Mouse (Mus musculus): ENCODE data around the gene Dynlt1a. TPM values are rescaled to one million over a fixed set of nuclear protein-coding genes. Genes with fewer than 3 reads are reported as not detected.
"Not testable (repeated sequence)": the region's sequence is repeated elsewhere in the genome, so short reads cannot be mapped to it uniquely, and the experiment has no call there.

Dynlt1a gene
- polyA plus RNA-seq, 1 experiment from 2014 or later: 3.0 TPM

DNA sequence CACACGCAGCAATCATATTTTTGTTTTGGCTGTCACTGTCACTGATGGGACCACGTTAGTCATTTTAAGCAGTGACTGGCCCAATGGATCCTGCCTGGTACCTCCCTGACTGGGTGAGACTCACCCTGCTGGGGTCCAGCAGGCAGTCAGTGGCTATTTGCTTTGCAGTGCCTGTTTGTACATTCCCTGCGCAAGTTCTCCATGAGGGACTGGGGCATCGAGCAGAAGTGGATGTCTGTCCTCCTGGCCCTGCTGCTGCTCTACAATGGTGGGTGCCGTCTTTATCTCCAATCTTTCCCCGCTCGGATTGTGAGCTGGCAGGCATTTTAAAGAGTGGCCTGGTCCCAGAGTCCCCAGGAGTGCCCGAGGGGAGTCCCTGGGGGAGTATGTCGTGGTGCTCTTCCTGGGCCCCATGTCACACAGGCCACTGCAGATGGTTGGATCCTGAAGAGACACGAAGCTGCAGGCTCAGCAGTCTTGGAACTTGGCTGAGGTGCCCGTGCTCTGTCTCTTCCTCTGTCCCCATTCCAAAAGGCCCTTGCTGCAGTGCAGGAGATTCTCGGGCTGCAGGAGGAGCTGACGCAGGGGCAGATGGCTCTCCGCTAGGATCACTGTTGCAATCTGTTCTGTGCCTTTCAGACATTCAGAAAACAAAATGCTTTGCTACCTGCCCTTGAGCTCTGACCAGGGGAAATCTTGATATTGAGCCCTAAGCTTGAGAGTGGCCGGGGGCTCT lies 20.1 kb downstream of the Dynlt1a start:
- not testable (repeated sequence) for H3K9me3 ChIP-seq (ENCODE audit: low read length); H3K4me1 ChIP-seq (ENCODE audit: insufficient read depth); H3K4me2 ChIP-seq (ENCODE audit: low read depth, low read length); DNase-seq; ATAC-seq; H3K36me3 ChIP-seq (replicated peaks; ENCODE audit: insufficient read depth, low read length); H3K9ac ChIP-seq (replicated peaks); H3K27me3 ChIP-seq (ENCODE audit: insufficient read depth, low read length); H3K4me3 ChIP-seq (ENCODE audit: low read depth, low read length); H3K27ac ChIP-seq (ENCODE audit: low read depth)
- 66% methylated on average over 8 of the region's 15 CpGs for WGBS (ENCODE audit: insufficient replicate concordance)

DNA sequence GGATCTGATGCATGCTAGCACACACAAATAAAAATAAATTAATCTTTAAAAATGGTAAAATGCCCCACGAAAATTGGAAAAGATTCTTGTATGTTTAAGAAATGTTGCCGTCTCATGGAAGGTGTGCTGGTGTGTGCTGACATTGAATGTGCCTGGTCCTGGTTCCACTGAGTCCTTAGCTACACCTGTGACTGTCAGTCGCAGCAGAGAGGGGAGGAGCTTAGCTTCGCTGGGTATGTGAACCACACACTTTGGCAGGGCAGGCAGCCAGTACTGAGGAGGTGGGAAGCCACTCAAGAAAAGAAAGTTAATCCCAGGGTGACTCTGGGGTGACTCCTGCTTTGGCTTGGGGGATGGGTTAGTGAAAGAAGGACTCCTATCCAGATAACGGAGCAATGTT lies 23.4 kb downstream of the Dynlt1a start:
- WGBS (ENCODE audit: insufficient replicate concordance): no CpG with 5 or more reads among the region's 5 CpGs
- H3K36me3 ChIP-seq (replicated peaks; ENCODE audit: insufficient read depth, low read length); H3K4me3 ChIP-seq (ENCODE audit: low read depth, low read length); ATAC-seq; H3K9me3 ChIP-seq (ENCODE audit: low read length); H3K9ac ChIP-seq (replicated peaks); H3K27ac ChIP-seq (ENCODE audit: low read depth); H3K27me3 ChIP-seq (ENCODE audit: insufficient read depth, low read length); DNase-seq; H3K4me1 ChIP-seq (ENCODE audit: insufficient read depth); H3K4me2 ChIP-seq (ENCODE audit: low read depth, low read length): not testable (repeated sequence)

- WGBS (ENCODE audit: insufficient replicate concordance): 88% methylated on average over 9 of the region's 12 CpGs
- not testable (repeated sequence) for H3K4me2 ChIP-seq (ENCODE audit: low read depth, low read length)
These were observed 28.3 kb downstream of the Dynlt1a start for GRCm38 (mm10) chr17:6289045-6289444.

GRCm38 (mm10) chr17:6286169-6286568 lies 31.1 kb downstream of the Dynlt1a start:
- not testable (repeated sequence) for ATAC-seq

More at GRCm38 (mm10) chr17:6289045-6289444, 28.3 kb downstream of the Dynlt1a start:
- not testable (repeated sequence) for DNase-seq; H3K9me3 ChIP-seq (ENCODE audit: low read length); ATAC-seq; H3K27me3 ChIP-seq (ENCODE audit: insufficient read depth, low read length); H3K36me3 ChIP-seq (replicated peaks; ENCODE audit: insufficient read depth, low read length); H3K4me3 ChIP-seq (ENCODE audit: low read depth, low read length); H3K27ac ChIP-seq (ENCODE audit: low read depth); H3K4me1 ChIP-seq (ENCODE audit: insufficient read depth); H3K9ac ChIP-seq (replicated peaks)

DNA sequence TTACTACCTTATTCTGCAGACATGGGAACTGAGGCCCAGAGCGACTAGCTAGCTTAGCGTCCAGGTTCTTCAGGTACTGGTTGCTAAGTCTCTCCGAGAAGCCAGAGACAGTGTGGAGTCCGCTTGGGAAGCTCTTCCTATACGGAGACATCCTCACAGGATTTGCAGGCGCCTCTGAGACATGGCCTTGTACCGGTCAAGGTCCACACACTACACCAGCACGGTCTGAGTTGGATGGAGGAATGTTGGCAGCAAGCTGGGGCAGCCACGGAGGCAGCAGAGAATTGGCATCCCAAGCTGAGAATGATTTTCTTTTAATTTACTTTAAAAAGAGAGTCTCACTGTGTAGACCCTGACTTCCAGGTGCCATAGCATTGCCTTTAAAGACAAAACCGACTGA lies 34.2 kb downstream of the Dynlt1a start:
- not testable (repeated sequence) for H3K9me3 ChIP-seq (ENCODE audit: low read length); H3K36me3 ChIP-seq (replicated peaks; ENCODE audit: insufficient read depth, low read length); H3K27me3 ChIP-seq (ENCODE audit: insufficient read depth, low read length); H3K9ac ChIP-seq (replicated peaks); H3K4me2 ChIP-seq (ENCODE audit: low read depth, low read length); H3K4me3 ChIP-seq (ENCODE audit: low read depth, low read length); DNase-seq; ATAC-seq; H3K4me1 ChIP-seq (ENCODE audit: insufficient read depth); H3K27ac ChIP-seq (ENCODE audit: low read depth)
- WGBS (ENCODE audit: insufficient replicate concordance): 91% methylated on average over 7 of the region's 10 CpGs

More at GRCm38 (mm10) chr17:6286169-6286568, 31.1 kb downstream of the Dynlt1a start:
- H3K27ac ChIP-seq (ENCODE audit: low read depth); H3K4me1 ChIP-seq (ENCODE audit: insufficient read depth); H3K36me3 ChIP-seq (replicated peaks; ENCODE audit: insufficient read depth, low read length); H3K27me3 ChIP-seq (ENCODE audit: insufficient read depth, low read length); H3K9me3 ChIP-seq (ENCODE audit: low read length); H3K4me3 ChIP-seq (ENCODE audit: low read depth, low read length); H3K9ac ChIP-seq (replicated peaks); H3K4me2 ChIP-seq (ENCODE audit: low read depth, low read length); DNase-seq: not testable (repeated sequence)
- whole genome bisulfite sequencing (ENCODE audit: insufficient replicate concordance): 89% methylated on average over 5 of the region's 5 CpGs

DNA sequence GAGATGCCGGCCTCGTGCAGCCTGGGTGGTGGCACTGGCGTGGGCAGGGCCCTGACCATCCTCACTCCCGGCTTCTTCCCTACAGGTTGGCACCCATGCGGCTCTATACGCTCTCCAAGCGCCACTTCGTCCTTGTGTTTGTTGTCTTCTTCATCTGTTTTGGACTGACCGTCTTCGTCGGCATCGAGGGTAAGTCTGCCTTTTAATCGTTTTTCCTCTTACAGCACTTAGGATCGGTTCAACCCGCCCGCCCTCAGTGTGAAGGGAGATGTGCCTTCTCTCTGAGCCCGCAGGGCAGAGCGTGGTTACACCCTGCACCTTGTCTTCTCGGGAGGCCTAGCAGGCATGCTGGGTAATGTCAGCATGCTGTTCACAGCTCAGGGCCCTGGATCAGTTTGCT lies 36.8 kb downstream of the Dynlt1a start:
- H3K4me3 ChIP-seq (ENCODE audit: low read depth, low read length); H3K36me3 ChIP-seq (replicated peaks; ENCODE audit: insufficient read depth, low read length); DNase-seq; H3K4me2 ChIP-seq (ENCODE audit: low read depth, low read length); H3K9ac ChIP-seq (replicated peaks); ATAC-seq; H3K9me3 ChIP-seq (ENCODE audit: low read length); H3K4me1 ChIP-seq (ENCODE audit: insufficient read depth); H3K27ac ChIP-seq (ENCODE audit: low read depth); H3K27me3 ChIP-seq (ENCODE audit: insufficient read depth, low read length): not testable (repeated sequence)
- 91% methylated on average over 13 of the region's 19 CpGs for WGBS (ENCODE audit: insufficient replicate concordance)

- WGBS (ENCODE audit: insufficient replicate concordance): 78% methylated on average over 7 of the region's 10 CpGs
- not testable (repeated sequence) for H3K4me2 ChIP-seq (ENCODE audit: low read depth, low read length); H3K9ac ChIP-seq (replicated peaks); H3K9me3 ChIP-seq (ENCODE audit: low read length); H3K27me3 ChIP-seq (ENCODE audit: insufficient read depth, low read length); H3K27ac ChIP-seq (ENCODE audit: low read depth); ATAC-seq; DNase-seq; H3K4me3 ChIP-seq (ENCODE audit: low read depth, low read length); H3K4me1 ChIP-seq (ENCODE audit: insufficient read depth); H3K36me3 ChIP-seq (replicated peaks; ENCODE audit: insufficient read depth, low read length)
These were observed 37.5 kb downstream of the Dynlt1a start for GRCm38 (mm10) chr17:6279772-6280171.

- H3K4me2 ChIP-seq (ENCODE audit: low read depth, low read length); H3K9ac ChIP-seq (replicated peaks); H3K9me3 ChIP-seq (ENCODE audit: low read length); H3K27ac ChIP-seq (ENCODE audit: low read depth); H3K36me3 ChIP-seq (replicated peaks; ENCODE audit: insufficient read depth, low read length); H3K4me3 ChIP-seq (ENCODE audit: low read depth, low read length); H3K27me3 ChIP-seq (ENCODE audit: insufficient read depth, low read length); ATAC-seq; DNase-seq; H3K4me1 ChIP-seq (ENCODE audit: insufficient read depth): not testable (repeated sequence)
- 62% methylated on average over 8 of the region's 8 CpGs for WGBS (ENCODE audit: insufficient replicate concordance)
These were observed 38.1 kb downstream of the Dynlt1a start for GRCm38 (mm10) chr17:6279205-6279604.

DNA sequence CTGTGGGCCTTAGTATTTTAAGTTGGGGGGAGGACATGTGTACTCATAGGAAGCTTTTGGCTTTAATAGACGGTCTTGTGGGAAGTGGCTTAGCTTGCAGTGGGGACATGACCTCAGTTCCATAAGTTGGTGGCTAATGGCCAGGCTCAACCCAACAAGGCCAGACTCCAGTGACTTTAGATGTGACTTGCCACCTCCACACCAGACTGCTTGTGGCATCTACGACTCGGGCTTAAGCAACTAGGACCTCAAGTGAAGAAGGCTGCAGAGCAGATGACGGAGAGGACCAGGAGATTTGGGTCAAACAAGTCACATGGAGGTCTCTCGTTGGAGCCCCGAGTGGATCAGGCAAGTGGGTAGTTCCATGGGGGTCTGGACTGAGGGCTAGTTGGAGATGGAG lies 42.6 kb downstream of the Dynlt1a start:
- not testable (repeated sequence) for H3K27me3 ChIP-seq (ENCODE audit: insufficient read depth, low read length); H3K9me3 ChIP-seq (ENCODE audit: low read length); H3K9ac ChIP-seq (replicated peaks); ATAC-seq; H3K4me1 ChIP-seq (ENCODE audit: insufficient read depth); H3K4me2 ChIP-seq (ENCODE audit: low read depth, low read length); H3K27ac ChIP-seq (ENCODE audit: low read depth); DNase-seq; H3K4me3 ChIP-seq (ENCODE audit: low read depth, low read length); H3K36me3 ChIP-seq (replicated peaks; ENCODE audit: insufficient read depth, low read length)
- 82% methylated on average over 4 of the region's 6 CpGs for WGBS (ENCODE audit: insufficient replicate concordance)

- not testable (repeated sequence) for H3K36me3 ChIP-seq (replicated peaks; ENCODE audit: insufficient read depth, low read length); H3K9ac ChIP-seq (replicated peaks); H3K4me1 ChIP-seq (ENCODE audit: insufficient read depth); H3K9me3 ChIP-seq (ENCODE audit: low read length); ATAC-seq; H3K4me2 ChIP-seq (ENCODE audit: low read depth, low read length); H3K27ac ChIP-seq (ENCODE audit: low read depth); H3K4me3 ChIP-seq (ENCODE audit: low read depth, low read length); H3K27me3 ChIP-seq (ENCODE audit: insufficient read depth, low read length)
- peak; percentile 20 for DNase-seq
- 37% methylated on average over 6 of the region's 6 CpGs for WGBS (ENCODE audit: insufficient replicate concordance)
These were observed 45.3 kb downstream of the Dynlt1a start for GRCm38 (mm10) chr17:6271970-6272369.
